In the genomic region with DNA sequence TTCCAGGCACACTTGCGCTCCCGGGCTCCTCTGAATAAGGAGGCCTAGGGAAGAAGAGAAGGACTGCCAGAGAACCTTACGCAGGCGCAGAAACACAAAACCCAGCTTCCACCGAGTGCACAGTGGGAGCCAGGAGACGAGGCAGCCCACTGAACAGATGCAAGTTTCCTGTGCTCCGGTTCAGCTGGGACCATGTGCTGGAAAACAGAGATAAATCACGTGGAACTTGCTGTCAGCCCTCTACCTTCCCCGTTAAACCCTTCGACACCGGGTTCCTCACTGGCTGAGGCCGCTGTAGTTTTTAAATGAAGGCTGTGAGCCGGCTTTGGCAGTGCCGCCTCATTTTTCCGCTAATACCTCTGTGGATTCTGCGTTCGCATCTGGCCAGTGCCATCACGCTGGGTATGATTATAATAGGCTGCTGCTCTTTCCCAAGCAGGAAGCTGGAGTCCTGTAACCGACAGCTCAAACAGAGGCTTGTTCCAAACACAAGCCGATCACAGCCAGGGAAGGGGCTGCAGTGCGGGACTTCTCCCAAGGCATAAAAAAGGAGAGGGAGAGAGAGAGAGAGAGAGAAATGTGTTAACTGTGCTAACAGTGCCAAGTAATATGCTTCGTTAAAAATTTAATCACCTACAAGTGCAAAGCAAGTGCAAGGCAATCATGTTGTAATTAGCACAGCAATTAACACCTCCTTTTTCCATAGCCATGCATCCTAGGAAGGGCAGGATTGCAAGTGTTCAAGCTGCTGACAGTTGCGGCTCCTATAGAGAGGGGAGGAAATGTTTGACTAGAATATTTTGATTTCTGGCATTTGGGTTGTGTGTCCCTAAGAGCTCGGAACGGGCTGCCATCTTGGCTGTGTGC, we compare ENCODE assay signal across 8 mouse cellular contexts.
A peak's percentile ranks its signal among the peaks of the same experiment; 100 is the strongest.
DNase-seq lines count a peak whose midpoint lies in the region; ATAC-seq and TF ChIP-seq lines count a peak whose summit lies in the region.

No protein-coding gene starts in this region.

- 46% methylated on average over 25 of the region's 25 CpGs for WGBS in heart, embryonic 15.5 days
- WGBS in midbrain, embryonic 14.5 days, result 31% methylated on average over 25 of the region's 25 CpGs

- TF ChIP-seq CTCF in gastrocnemius, adult 2 months (IDR thresholded peaks at IDR 0.05), result no peak

- H3K9me3 ChIP-seq in heart, embryonic 15.5 days (replicated peaks), result no peaks in the 10 kb centered on the region
- no peaks in the 10 kb centered on the region for H3K9me3 ChIP-seq in midbrain, embryonic 14.5 days (ENCODE audit: control insufficient read depth, low read length)

- H3K4me1 ChIP-seq in heart, embryonic 15.5 days (replicated peaks), result no peaks in the 10 kb centered on the region
- H3K4me1 ChIP-seq in midbrain, embryonic 14.5 days (ENCODE audit: control insufficient read depth, insufficient read depth, low read length), result no peaks in the 10 kb centered on the region

- H3K27me3 ChIP-seq in heart, embryonic 15.5 days, result no peaks in the 10 kb centered on the region
- no peaks in the 10 kb centered on the region for H3K27me3 ChIP-seq in midbrain, embryonic 14.5 days (ENCODE audit: control insufficient read depth, insufficient read depth, low read length)

- H3K4me3 ChIP-seq in gastrocnemius, adult 2 months, result peak overlapping the region; percentile 34
- H3K4me3 ChIP-seq in heart, embryonic 15.5 days, result peak overlapping the region; percentile 28
- H3K4me3 ChIP-seq in midbrain, embryonic 14.5 days (replicated peaks; ENCODE audit: low read depth, low read length), result peak overlapping the region; percentile 35

- no peak for DNase-seq in gastrocnemius, adult 2 months
- DNase-seq in gastrocnemius, adult 18-20 months (ENCODE audit: low spot score), result no peak
- DNase-seq in embryo, embryonic 10 days (ENCODE audit: low spot score), result peak; percentile 55
- DNase-seq in layer of hippocampus, adult 9-10 months (ENCODE audit: low spot score), result peak; percentile 15
- peak; percentile 77 for DNase-seq in midbrain, embryonic 14.5 days
- DNase-seq in B cell, adult 2 months, result no peak
- no peak for DNase-seq in thymus, postnatal 25 days

- no peak for ATAC-seq in heart, embryonic 15.5 days (replicated peaks; ENCODE audit: insufficient number of reproducible peaks, insufficient read depth, low FRiP score, low read depth)
- ATAC-seq in midbrain, embryonic 14.5 days (ENCODE audit: low FRiP score, low TSS enrichment), result peak; percentile 79

- 0 out of 2 replicates have a peak overlapping the region, but pooled peaks have one; percentile 21 for H3K9ac ChIP-seq in heart, embryonic 15.5 days
- H3K9ac ChIP-seq in midbrain, embryonic 14.5 days (replicated peaks; ENCODE audit: low read length), result peak overlapping the region; percentile 47; the same call in 1 of the 2 replicates

- H3K36me3 ChIP-seq in heart, embryonic 15.5 days, result no peaks in the 10 kb centered on the region
- H3K36me3 ChIP-seq in midbrain, embryonic 14.5 days (ENCODE audit: control insufficient read depth, insufficient read depth, low read length), result no peaks in the 10 kb centered on the region

- H3K27ac ChIP-seq in gastrocnemius, adult 2 months, result no peak overlapping the region
- no peak overlapping the region for H3K27ac ChIP-seq in heart, embryonic 15.5 days
- H3K27ac ChIP-seq in midbrain, embryonic 14.5 days (replicated peaks; ENCODE audit: low read depth, low read length), result peak overlapping the region; percentile 61

- peak overlapping the region; percentile 57 for H3K4me2 ChIP-seq in heart, embryonic 15.5 days
- peak overlapping the region; percentile 61 for H3K4me2 ChIP-seq in midbrain, embryonic 14.5 days (ENCODE audit: low read length)

- intact Hi-C loops in gastrocnemius, adult 2 months (cut with DNase I), result no loop called here

Comparison
In these comparisons a context has a peak if more than half of its experiments do, and no peak if none do; other contexts are left out.
1. DNase-seq: peak in embryo, embryonic 10 days (single experiment), layer of hippocampus, adult 9-10 months (single experiment) and midbrain, embryonic 14.5 days (single experiment); none in gastrocnemius, adult 2 months (single experiment), gastrocnemius, adult 18-20 months (single experiment), B cell, adult 2 months (0 of 2) and thymus, postnatal 25 days (single experiment).
2. Peak in every context shown above with its lines, with median percentiles within 50 percentile points of each other: H3K4me3 ChIP-seq.